Mouse (Mus musculus) hindbrain, embryonic 12.5 days (tissue): ENCODE data around the gene Hgd. TPM values are rescaled to one million over a fixed set of nuclear protein-coding genes. Genes with fewer than 3 reads are reported as not detected.

ENCODE experiments used
- polyA plus RNA-seq: library from polyadenylated mRNA; unstranded; fragments of >200 nt; fragmentation: Nextera tagmentation; extraction: Ambion mirVana; gene quantifications from 2 replicates; pipeline ENCODE4 v1.2.1, GENCODE M21; 2016

Hgd gene
- polyA plus RNA-seq, 1 experiment from 2014 or later = not detected

Other genes with a start within 250 kb of the Hgd start
- 5.5 and 7.3 TPM in 2 replicates for gene Stxbp5l, start 195.2 kb upstream of the Hgd start, polyA plus RNA-seq
- 43.3 and 45.1 TPM in 2 replicates for gene Gtf2e1, start 40.4 kb upstream of the Hgd start, polyA plus RNA-seq
- 30.2 and 32.5 TPM in 2 replicates for gene Rabl3, start 40.3 kb upstream of the Hgd start, polyA plus RNA-seq
- gene Ndufb4, start 74.3 kb downstream of the Hgd start, polyA plus RNA-seq = 61.0 and 65.8 TPM in 2 replicates
- 328 and 345 TPM in 2 replicates for gene Fstl1, start 196.7 kb downstream of the Hgd start, polyA plus RNA-seq